Mouse (Mus musculus) liver, adult 2 months (tissue): ENCODE measurements around the gene Cers1. TPM values are rescaled to one million over a fixed set of nuclear protein-coding genes. Genes with fewer than 3 reads are reported as not detected.

Experiments used
- DNase-seq: peaks from one replicate; pipeline ENCODE4 v3.0.0-alpha.2; 2011; ENCODE audit warnings: low read depth, low spot score; ENCODE audit errors: extremely low read depth
- H3K27ac ChIP-seq: fragments of 200-500 bp; replicated peaks from 2 replicates; pipeline ENCODE4 v1.5.1; 2012; ENCODE audit warnings: low read depth, mild to moderate bottlenecking, control low read depth, inconsistent platforms, low read length; ENCODE audit not compliant: insufficient read depth
- H3K27me3 ChIP-seq: fragments of 200-500 bp; 2 replicates; pipeline ENCODE4 v1.6.1; 2012; ENCODE audit warnings: mild to moderate bottlenecking, moderate library complexity, low read length, inconsistent platforms; ENCODE audit not compliant: control insufficient read depth, insufficient read depth
- H3K36me3 ChIP-seq: fragments of 200-500 bp; 2 replicates; pipeline ENCODE4 v1.6.1; 2012; ENCODE audit warnings: low read length, inconsistent platforms; ENCODE audit not compliant: control insufficient read depth, insufficient read depth
- H3K4me1 ChIP-seq: fragments of 200-500 bp; 2 replicates; pipeline ENCODE4 v1.6.1; 2011; ENCODE audit warnings: low read length; ENCODE audit not compliant: control insufficient read depth, insufficient read depth
- H3K4me3 ChIP-seq: fragments of 200-500 bp; 2 replicates; pipeline ENCODE4 v1.5.1; 2011; ENCODE audit warnings: low read depth, mild to moderate bottlenecking, control low read depth, low read length, moderate library complexity; ENCODE audit not compliant: insufficient read depth
- H3K79me2 ChIP-seq: fragments of 200-500 bp; 2 replicates; pipeline ENCODE4 v1.6.1; 2012; ENCODE audit warnings: inconsistent platforms, mild to moderate bottlenecking, low read length, moderate library complexity; ENCODE audit not compliant: control insufficient read depth, insufficient read depth
- H3K9ac ChIP-seq: fragments of 200-500 bp; 2 replicates; pipeline ENCODE4 v1.6.1; 2012; ENCODE audit warnings: low read depth, mild to moderate bottlenecking, control low read depth, inconsistent platforms, low read length
- CTCF ChIP-seq: fragments of 200-500 bp; IDR thresholded peaks from 2 replicates; pipeline ENCODE4 v1.5.1; 2011; ENCODE audit warnings: low read depth, low read length, control low read depth
- POLR2A ChIP-seq: fragments of 200-500 bp; IDR thresholded peaks from 2 replicates; pipeline ENCODE4 v1.6.1; 2011; ENCODE audit warnings: low read length, control low read depth; ENCODE audit not compliant: insufficient read depth; ENCODE audit errors: extremely low read depth
- WGBS: fragments of 180-500 bp; shearing (Covaris S2); methylation state at CpG from one replicate; pipeline ENCODE4 v1.1.7; 2018; 5-methylcytosine and 5-hydroxymethylcytosine counted together
- polyA plus RNA-seq: library from polyadenylated mRNA; depleted of rRNA; stranded (reverse); fragments of >200 nt; gene quantifications from 2 replicates; pipeline ENCODE4 v1.2.3, GENCODE M21; 2012
- total RNA-seq: library from RNA; depleted of rRNA; stranded (reverse); fragments of >200 nt; gene quantifications from 2 replicates; pipeline ENCODE4 v1.2.3, GENCODE M21; 2014

Cers1 gene
- total and polyA plus RNA-seq, 2 experiments: 0.04 TPM; not detected in 1

DNA sequence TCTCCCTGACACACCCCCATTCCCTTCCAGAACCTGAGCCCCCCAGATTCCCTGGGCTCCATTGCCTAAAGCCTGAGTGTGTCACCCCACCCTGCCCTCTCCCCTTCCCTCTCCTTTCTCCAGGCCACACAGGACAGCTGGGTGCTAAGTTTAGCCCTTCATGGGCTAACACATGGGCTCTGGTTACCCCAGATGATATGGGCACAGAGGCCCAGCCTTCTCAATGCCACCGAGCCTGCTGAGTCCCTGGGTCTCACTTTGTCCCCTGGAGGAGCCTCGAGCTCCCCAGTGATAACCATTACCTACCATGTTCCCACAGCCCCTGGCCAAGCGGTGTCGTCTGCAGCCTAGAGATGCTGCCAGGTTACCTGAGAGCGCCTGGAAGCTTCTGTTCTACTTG, 2.3 kb downstream of the Cers1 start:
- no peak for DNase-seq
- Histone ChIP-seq H3K27ac (no peak overlapping the region), H3K9ac (no peak overlapping the region), H3K36me3 (no peaks in the 10 kb centered on the region), H3K4me3 (no peak overlapping the region), H3K79me2 (no peaks in the 10 kb centered on the region), H3K4me1 (peaks cover 5% of the 10 kb centered on the region; the same call in 1 of the 2 replicates), H3K27me3 (peaks cover 10% of the 10 kb centered on the region; the same call in 1 of the 2 replicates)
- TF ChIP-seq CTCF (no peak), POLR2A (no peak)
- 90% methylated on average over 5 of the region's 5 CpGs for WGBS

DNA sequence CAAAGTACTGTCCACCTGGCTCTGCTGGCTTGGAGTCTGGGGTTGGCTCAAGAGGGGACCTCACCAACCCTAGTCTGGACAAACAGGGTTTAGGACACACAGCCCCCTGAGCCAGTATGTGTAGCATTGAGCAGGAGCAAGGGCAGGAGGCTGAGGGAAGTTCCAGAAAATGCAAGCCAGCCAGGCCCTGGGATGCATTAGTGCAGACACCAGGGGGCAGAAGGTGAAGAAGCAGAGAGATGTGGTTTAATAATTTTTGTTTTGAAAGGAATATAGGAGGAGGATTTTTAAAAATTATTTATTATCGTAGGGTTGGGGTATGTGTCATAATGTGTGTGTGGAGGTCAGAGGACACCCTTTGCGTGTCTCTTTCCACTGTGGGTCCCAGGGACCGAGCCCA, 8.1 kb downstream of the Cers1 start:
- H3K36me3 ChIP-seq: no peaks in the 10 kb centered on the region
- no peak overlapping the region for H3K4me3 ChIP-seq
- no peak overlapping the region for H3K9ac ChIP-seq
- H3K27ac ChIP-seq: no peak overlapping the region
- no peak for DNase-seq
- no peaks in the 10 kb centered on the region for H3K4me1 ChIP-seq
- no peaks in the 10 kb centered on the region for H3K27me3 ChIP-seq
- no peaks in the 10 kb centered on the region for H3K79me2 ChIP-seq
- TF ChIP-seq POLR2A: no peak
- no peak for TF ChIP-seq CTCF
- WGBS: 91% methylated on average over 3 of the region's 3 CpGs

DNA sequence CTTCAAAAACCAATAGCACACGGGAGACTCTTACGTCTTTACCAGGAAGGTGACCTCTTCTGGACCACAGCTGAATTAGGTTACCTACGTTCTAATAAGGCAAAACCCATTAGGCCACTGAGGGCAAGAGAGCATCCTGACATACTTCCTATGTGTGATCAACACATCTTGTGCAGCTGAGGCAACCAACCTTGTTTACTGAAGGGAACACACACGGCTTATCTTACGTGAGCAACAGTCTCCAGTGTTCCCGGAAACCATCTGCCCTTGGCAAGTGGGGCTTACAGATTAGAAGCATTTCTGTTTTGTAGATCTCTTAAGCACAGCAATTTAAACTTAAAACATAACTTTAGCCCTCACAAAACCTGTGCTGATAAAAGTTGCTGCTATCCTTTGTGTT, 11.9 kb downstream of the Cers1 start:
- peaks cover 15% of the 10 kb centered on the region for H3K36me3 ChIP-seq
- 85% methylated on average over 6 of the region's 6 CpGs for WGBS
- H3K4me3 ChIP-seq: no peak overlapping the region
- no peak overlapping the region for H3K27ac ChIP-seq
- no peaks in the 10 kb centered on the region for H3K27me3 ChIP-seq
- no peaks in the 10 kb centered on the region for H3K4me1 ChIP-seq
- no peak for DNase-seq
- no peak for TF ChIP-seq CTCF
- TF ChIP-seq POLR2A: no peak
- no peaks in the 10 kb centered on the region for H3K79me2 ChIP-seq
- H3K9ac ChIP-seq: no peak overlapping the region

DNA sequence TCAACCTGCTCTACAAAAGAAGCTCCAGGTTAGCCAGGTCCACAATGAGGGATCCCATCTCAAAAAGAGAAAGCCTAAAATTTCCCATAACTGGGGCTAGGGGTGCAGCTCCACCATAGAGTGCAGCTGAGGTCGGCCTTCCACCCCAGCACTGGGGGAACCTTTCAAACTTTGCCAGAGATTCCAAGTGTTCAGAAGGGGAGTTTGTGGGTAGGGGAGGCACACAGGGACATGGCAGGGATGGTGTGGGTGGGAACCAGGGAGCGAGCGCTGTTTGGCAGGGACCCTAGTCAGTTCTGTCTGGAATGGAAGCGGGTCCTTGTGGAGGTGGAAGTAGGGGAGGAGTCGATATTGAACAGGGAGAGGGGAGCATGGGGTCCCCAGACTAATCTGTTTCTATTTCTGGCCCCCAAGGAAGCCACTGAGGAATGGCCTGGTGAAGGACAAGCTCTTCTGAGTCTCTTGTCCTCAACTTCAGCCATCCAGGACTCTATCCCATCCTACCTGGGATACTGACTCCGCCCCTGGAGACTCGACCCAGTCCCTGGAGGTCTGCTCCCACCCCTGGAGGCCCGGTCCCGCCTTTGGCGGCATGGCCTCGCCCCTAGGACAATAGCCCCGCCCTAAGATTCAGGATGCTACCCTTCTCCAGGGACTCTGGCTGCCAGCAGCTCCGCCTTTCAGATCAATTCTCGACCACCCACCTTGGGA, 13.7 kb downstream of the Cers1 start, which contains the start of gene Gdf1:
TSS of gene Gdf1 (plus strand) at position 694 of the 711 bp plus-strand sequence.
- no peak for DNase-seq
- Histone ChIP-seq H3K36me3 (peaks cover 31% of the 10 kb centered on the region), H3K79me2 (no peaks in the 10 kb centered on the region), H3K27me3 (no peaks in the 10 kb centered on the region), H3K4me1 (no peaks in the 10 kb centered on the region), H3K27ac (no peak within 1 kb of the TSS), H3K4me3 (no peak within 1 kb of the TSS), H3K9ac (no peak within 1 kb of the TSS)
- 46% methylated on average over 14 of the region's 14 CpGs for WGBS
- TF ChIP-seq POLR2A: no peak
- TF ChIP-seq CTCF: no peak

DNA sequence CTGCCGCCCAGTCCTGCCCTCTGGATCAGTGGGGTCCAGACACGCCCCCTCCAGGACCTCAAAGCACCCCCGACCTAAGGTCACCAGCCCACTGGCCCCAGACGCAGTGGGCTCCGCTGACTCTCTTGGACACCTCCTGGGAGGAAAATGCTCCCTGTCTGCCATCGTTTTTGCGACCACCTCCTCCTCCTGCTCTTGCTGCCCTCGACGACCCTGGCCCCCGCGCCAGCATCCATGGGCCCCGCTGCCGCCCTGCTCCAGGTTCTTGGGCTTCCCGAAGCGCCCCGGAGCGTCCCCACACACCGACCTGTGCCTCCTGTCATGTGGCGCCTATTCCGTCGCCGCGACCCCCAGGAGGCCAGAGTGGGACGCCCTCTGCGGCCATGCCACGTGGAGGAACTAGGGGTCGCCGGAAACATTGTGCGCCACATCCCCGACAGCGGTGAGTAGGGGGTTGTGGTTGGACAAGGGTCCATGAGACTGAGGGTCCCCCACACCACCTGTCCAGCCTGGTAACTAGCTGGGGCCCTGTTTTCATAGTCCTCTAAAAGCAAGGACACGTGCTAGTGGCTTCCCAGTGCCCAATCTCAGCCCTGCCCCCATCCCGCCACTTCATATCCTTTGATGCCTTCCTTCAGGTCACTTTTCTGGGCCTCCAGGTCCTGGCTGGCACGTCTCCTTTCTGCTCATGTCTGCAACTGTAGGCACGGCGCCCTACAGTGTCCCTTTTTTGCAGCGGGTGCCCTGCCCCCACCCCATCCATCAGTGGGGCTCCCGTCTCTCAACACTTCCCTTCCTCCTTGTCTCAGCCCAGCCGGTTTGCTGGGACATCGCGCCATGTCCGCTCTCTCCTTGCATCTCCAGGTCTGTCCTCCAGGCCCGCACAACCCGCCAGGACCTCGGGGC, 14.5 kb downstream of the Cers1 start:
- WGBS: 33% methylated on average over 45 of the region's 45 CpGs
- Histone ChIP-seq H3K36me3 (peaks cover 39% of the 10 kb centered on the region), H3K9ac (no peak overlapping the region), H3K4me1 (no peaks in the 10 kb centered on the region), H3K27ac (no peak overlapping the region), H3K79me2 (no peaks in the 10 kb centered on the region), H3K27me3 (no peaks in the 10 kb centered on the region), H3K4me3 (no peak overlapping the region)
- TF ChIP-seq CTCF (no peak), POLR2A (no peak)
- no peak for DNase-seq
